Mouse (Mus musculus): ENCODE measurements at regions not wholly inside any gene's neighbourhood (a gene's known extent, or its start where the extent isn't known, plus 50 kb on each side); places are given as distances from the start of the nearest gene placed in this dataset.

DNA sequence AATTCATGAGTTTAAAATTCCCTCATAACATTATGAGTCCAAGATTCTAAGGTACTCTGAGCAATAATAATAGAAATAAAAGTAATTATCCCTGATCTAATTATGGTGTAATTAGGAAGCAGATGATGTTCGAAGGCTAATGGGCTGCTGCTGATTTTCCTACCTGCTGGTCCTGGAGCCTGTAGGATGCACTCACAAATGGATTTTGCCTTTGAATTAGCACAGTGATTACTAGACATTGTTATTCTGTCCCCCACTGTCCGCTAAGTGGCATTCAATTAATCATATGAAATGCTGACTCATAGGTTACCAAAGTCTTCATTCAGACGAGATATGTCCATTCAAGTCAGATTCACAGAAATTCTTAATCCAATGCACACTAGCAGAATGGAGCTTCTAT lies 246.0 kb upstream of the Klf6 start:
- WGBS: 79% methylated on average over 3 of the region's 3 CpGs
- H3K9me3 ChIP-seq (replicated peaks; ENCODE audit: control insufficient read depth, low read length): no peaks in the 10 kb centered on the region
- H3K9ac ChIP-seq (replicated peaks; ENCODE audit: low read length): no peak overlapping the region
- no peak overlapping the region for H3K27ac ChIP-seq (replicated peaks; ENCODE audit: low read depth, low read length)
- H3K4me3 ChIP-seq (ENCODE audit: low read depth, low read length): no peak overlapping the region
- ATAC-seq (replicated peaks; ENCODE audit: insufficient number of reproducible peaks, low FRiP score, low TSS enrichment, low read depth): no peak
- no peak for DNase-seq (ENCODE audit: low spot score)
- no peaks in the 10 kb centered on the region for H3K36me3 ChIP-seq (replicated peaks; ENCODE audit: control insufficient read depth, insufficient read depth, low read depth, low read length)
- no peak overlapping the region for H3K4me2 ChIP-seq (ENCODE audit: low read depth, low read length)
- H3K4me1 ChIP-seq (ENCODE audit: control insufficient read depth, insufficient read depth, low read length): no peaks in the 10 kb centered on the region
- H3K27me3 ChIP-seq (ENCODE audit: control insufficient read depth, insufficient read depth, low read length): no peaks in the 10 kb centered on the region

- H3K4me2 ChIP-seq (ENCODE audit: low read depth, low read length): no peak overlapping the region
- no peak overlapping the region for H3K9ac ChIP-seq (replicated peaks; ENCODE audit: low read length)
- H3K4me1 ChIP-seq (ENCODE audit: control insufficient read depth, insufficient read depth, low read length): no peaks in the 10 kb centered on the region
- no peak overlapping the region for H3K27ac ChIP-seq (replicated peaks; ENCODE audit: low read depth, low read length)
- 52% methylated on average over 2 of the region's 2 CpGs for WGBS
- ATAC-seq (replicated peaks; ENCODE audit: insufficient number of reproducible peaks, low FRiP score, low TSS enrichment, low read depth) (no peak), DNase-seq (ENCODE audit: low spot score) (no peak)
- H3K27me3 ChIP-seq (ENCODE audit: control insufficient read depth, insufficient read depth, low read length): no peaks in the 10 kb centered on the region
- H3K9me3 ChIP-seq (replicated peaks; ENCODE audit: control insufficient read depth, low read length): no peaks in the 10 kb centered on the region
- no peaks in the 10 kb centered on the region for H3K36me3 ChIP-seq (replicated peaks; ENCODE audit: control insufficient read depth, insufficient read depth, low read depth, low read length)
- no peak overlapping the region for H3K4me3 ChIP-seq (ENCODE audit: low read depth, low read length)
These were observed 233.2 kb upstream of the Klf6 start for GRCm38 (mm10) chr13:5628124-5628523.

DNA sequence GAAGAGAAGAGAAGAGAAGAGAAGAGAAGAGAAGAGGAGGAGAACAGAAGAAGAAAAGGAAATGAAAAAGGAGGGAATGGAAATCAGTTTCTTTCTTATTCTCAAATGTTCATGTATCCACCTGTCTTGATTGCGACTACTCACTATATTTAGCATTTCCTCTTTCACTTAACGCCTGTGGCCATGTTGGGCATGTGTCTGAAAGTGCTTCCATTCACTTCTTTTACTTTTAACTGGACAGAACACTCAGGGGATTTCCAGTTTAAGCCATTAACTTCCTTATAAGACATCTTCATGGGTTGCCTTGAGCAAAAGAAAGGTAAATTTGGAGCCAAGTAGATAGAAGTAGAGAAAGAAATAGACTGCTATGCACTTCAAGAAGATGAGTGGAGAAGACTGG lies 226.3 kb upstream of the Klf6 start:
- Histone ChIP-seq H3K9ac (replicated peaks; ENCODE audit: low read length) (no peak overlapping the region), H3K4me2 (ENCODE audit: low read depth, low read length) (no peak overlapping the region), H3K36me3 (replicated peaks; ENCODE audit: control insufficient read depth, insufficient read depth, low read depth, low read length) (no peaks in the 10 kb centered on the region), H3K27me3 (ENCODE audit: control insufficient read depth, insufficient read depth, low read length) (no peaks in the 10 kb centered on the region), H3K4me3 (ENCODE audit: low read depth, low read length) (no peak overlapping the region), H3K9me3 (replicated peaks; ENCODE audit: control insufficient read depth, low read length) (no peaks in the 10 kb centered on the region), H3K27ac (replicated peaks; ENCODE audit: low read depth, low read length) (no peak overlapping the region), H3K4me1 (ENCODE audit: control insufficient read depth, insufficient read depth, low read length) (no peaks in the 10 kb centered on the region)
- ATAC-seq (replicated peaks; ENCODE audit: insufficient number of reproducible peaks, low FRiP score, low TSS enrichment, low read depth): no peak
- WGBS: 86% methylated on average over 2 of the region's 2 CpGs
- no peak for DNase-seq (ENCODE audit: low spot score)

DNA sequence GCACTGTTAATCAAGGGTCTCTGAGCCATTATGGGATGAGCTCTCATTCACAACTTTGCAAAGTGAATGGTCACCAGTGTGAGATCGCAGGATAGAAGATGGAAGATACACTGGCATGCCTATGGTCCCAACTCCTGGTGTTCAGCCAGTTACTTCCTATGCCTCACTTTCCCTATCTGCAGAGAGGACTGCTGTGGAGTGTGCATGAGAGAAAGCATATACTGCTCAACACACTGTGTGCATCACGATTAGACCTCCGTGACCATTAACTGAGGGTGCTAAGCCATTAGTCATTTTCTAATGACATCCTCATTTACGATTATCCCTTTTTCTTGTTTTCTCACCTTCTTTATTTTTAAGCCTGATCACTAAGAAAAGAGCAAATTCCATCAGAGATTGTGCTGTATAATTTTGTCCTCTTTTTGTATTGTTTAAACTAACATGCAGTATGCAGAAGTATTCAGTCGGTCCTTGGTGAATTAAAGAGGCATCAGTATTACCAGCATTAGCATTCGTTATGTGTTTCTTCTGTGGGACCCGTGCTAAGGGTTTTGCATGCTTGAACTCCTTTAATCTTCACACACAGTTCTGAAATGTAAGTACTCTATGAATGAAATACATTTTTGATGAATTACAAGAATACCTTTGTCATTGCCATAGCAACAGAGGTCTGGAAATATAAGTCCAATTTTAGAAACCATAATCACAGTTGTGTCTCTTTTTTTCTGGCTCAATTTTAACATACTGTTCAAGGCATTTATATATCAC lies 219.4 kb upstream of the Klf6 start:
- Histone ChIP-seq H3K4me2 (ENCODE audit: low read depth, low read length) (no peak overlapping the region), H3K9me3 (replicated peaks; ENCODE audit: control insufficient read depth, low read length) (no peaks in the 10 kb centered on the region), H3K4me1 (ENCODE audit: control insufficient read depth, insufficient read depth, low read length) (no peaks in the 10 kb centered on the region), H3K4me3 (ENCODE audit: low read depth, low read length) (no peak overlapping the region), H3K27me3 (ENCODE audit: control insufficient read depth, insufficient read depth, low read length) (no peaks in the 10 kb centered on the region), H3K27ac (replicated peaks; ENCODE audit: low read depth, low read length) (no peak overlapping the region), H3K9ac (replicated peaks; ENCODE audit: low read length) (no peak overlapping the region), H3K36me3 (replicated peaks; ENCODE audit: control insufficient read depth, insufficient read depth, low read depth, low read length) (no peaks in the 10 kb centered on the region)
- no peak for ATAC-seq (replicated peaks; ENCODE audit: insufficient number of reproducible peaks, low FRiP score, low TSS enrichment, low read depth)
- 90% methylated on average over 7 of the region's 7 CpGs for WGBS
- DNase-seq (ENCODE audit: low spot score): no peak

GRCm38 (mm10) chr13:5648276-5648675 lies 213.0 kb upstream of the Klf6 start:
- no peak overlapping the region for H3K27ac ChIP-seq (replicated peaks; ENCODE audit: low read depth, low read length)
- H3K27me3 ChIP-seq (ENCODE audit: control insufficient read depth, insufficient read depth, low read length): no peaks in the 10 kb centered on the region
- ATAC-seq (replicated peaks; ENCODE audit: insufficient number of reproducible peaks, low FRiP score, low TSS enrichment, low read depth): no peak
- 85% methylated on average over 4 of the region's 4 CpGs for WGBS
- no peak for DNase-seq (ENCODE audit: low spot score)
- H3K36me3 ChIP-seq (replicated peaks; ENCODE audit: control insufficient read depth, insufficient read depth, low read depth, low read length): no peaks in the 10 kb centered on the region
- no peak overlapping the region for H3K4me2 ChIP-seq (ENCODE audit: low read depth, low read length)
- no peaks in the 10 kb centered on the region for H3K9me3 ChIP-seq (replicated peaks; ENCODE audit: control insufficient read depth, low read length)
- no peaks in the 10 kb centered on the region for H3K4me1 ChIP-seq (ENCODE audit: control insufficient read depth, insufficient read depth, low read length)
- H3K4me3 ChIP-seq (ENCODE audit: low read depth, low read length): no peak overlapping the region
- H3K9ac ChIP-seq (replicated peaks; ENCODE audit: low read length): no peak overlapping the region

- 67% methylated on average over 5 of the region's 5 CpGs for WGBS
- no peaks in the 10 kb centered on the region for H3K36me3 ChIP-seq (replicated peaks; ENCODE audit: control insufficient read depth, insufficient read depth, low read depth, low read length)
- no peak for ATAC-seq (replicated peaks; ENCODE audit: insufficient number of reproducible peaks, low FRiP score, low TSS enrichment, low read depth)
These were observed 203.7 kb upstream of the Klf6 start for GRCm38 (mm10) chr13:5657556-5657955.

GRCm38 (mm10) chr13:5666235-5667007 lies 194.9 kb upstream of the Klf6 start:
- Histone ChIP-seq H3K9me3 (replicated peaks; ENCODE audit: control insufficient read depth, low read length) (no peaks in the 10 kb centered on the region), H3K4me1 (ENCODE audit: control insufficient read depth, insufficient read depth, low read length) (no peaks in the 10 kb centered on the region), H3K36me3 (replicated peaks; ENCODE audit: control insufficient read depth, insufficient read depth, low read depth, low read length) (no peaks in the 10 kb centered on the region), H3K4me3 (ENCODE audit: low read depth, low read length) (no peak overlapping the region), H3K27me3 (ENCODE audit: control insufficient read depth, insufficient read depth, low read length) (no peaks in the 10 kb centered on the region), H3K9ac (replicated peaks; ENCODE audit: low read length) (no peak overlapping the region), H3K4me2 (ENCODE audit: low read depth, low read length) (no peak overlapping the region), H3K27ac (replicated peaks; ENCODE audit: low read depth, low read length) (no peak overlapping the region)
- DNase-seq (ENCODE audit: low spot score) (no peak), ATAC-seq (replicated peaks; ENCODE audit: insufficient number of reproducible peaks, low FRiP score, low TSS enrichment, low read depth) (no peak)
- WGBS: 76% methylated on average over 3 of the region's 3 CpGs

More at GRCm38 (mm10) chr13:5657556-5657955, 203.7 kb upstream of the Klf6 start:
- Histone ChIP-seq H3K4me1 (ENCODE audit: control insufficient read depth, insufficient read depth, low read length) (no peaks in the 10 kb centered on the region), H3K9me3 (replicated peaks; ENCODE audit: control insufficient read depth, low read length) (no peaks in the 10 kb centered on the region), H3K4me3 (ENCODE audit: low read depth, low read length) (no peak overlapping the region), H3K9ac (replicated peaks; ENCODE audit: low read length) (no peak overlapping the region), H3K4me2 (ENCODE audit: low read depth, low read length) (no peak overlapping the region), H3K27me3 (ENCODE audit: control insufficient read depth, insufficient read depth, low read length) (no peaks in the 10 kb centered on the region), H3K27ac (replicated peaks; ENCODE audit: low read depth, low read length) (no peak overlapping the region)
- DNase-seq (ENCODE audit: low spot score): no peak

DNA sequence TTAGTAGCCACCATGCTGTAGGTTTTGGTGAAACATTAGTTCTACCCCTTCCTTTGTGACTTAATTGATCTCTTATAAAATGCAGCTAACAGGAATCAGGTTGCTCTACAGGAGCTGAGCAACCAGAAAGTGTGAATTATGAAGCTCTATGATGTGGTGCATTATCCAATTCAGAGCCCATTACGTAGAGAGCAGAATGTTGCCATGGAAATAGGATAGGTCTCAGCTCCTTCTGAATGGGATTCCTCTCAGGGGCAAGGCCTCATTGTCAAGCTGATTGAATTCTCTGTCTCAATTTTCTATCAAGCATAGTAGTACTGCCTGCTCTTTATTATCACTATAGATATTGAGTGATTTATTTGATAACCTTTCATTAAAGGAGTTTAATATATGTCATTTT lies 185.6 kb upstream of the Klf6 start:
- Histone ChIP-seq H3K36me3 (replicated peaks; ENCODE audit: control insufficient read depth, insufficient read depth, low read depth, low read length) (no peaks in the 10 kb centered on the region), H3K27me3 (ENCODE audit: control insufficient read depth, insufficient read depth, low read length) (no peaks in the 10 kb centered on the region), H3K4me1 (ENCODE audit: control insufficient read depth, insufficient read depth, low read length) (no peaks in the 10 kb centered on the region), H3K27ac (replicated peaks; ENCODE audit: low read depth, low read length) (no peak overlapping the region), H3K9me3 (replicated peaks; ENCODE audit: control insufficient read depth, low read length) (no peaks in the 10 kb centered on the region), H3K4me2 (ENCODE audit: low read depth, low read length) (no peak overlapping the region), H3K9ac (replicated peaks; ENCODE audit: low read length) (no peak overlapping the region), H3K4me3 (ENCODE audit: low read depth, low read length) (no peak overlapping the region)
- WGBS: 55% methylated on average over 1 of the region's 1 CpGs
- ATAC-seq (replicated peaks; ENCODE audit: insufficient number of reproducible peaks, low FRiP score, low TSS enrichment, low read depth): no peak; the same call in 1 of the 2 replicates
- no peak for DNase-seq (ENCODE audit: low spot score)

Data from embryonic facial prominence, embryonic 11.5 days (tissue).